Mouse (Mus musculus) lung, embryonic 16.5 days (tissue): ENCODE results near the gene Extl1. TPM values are rescaled to one million over a fixed set of nuclear protein-coding genes. Genes with fewer than 3 reads are reported as not detected.

Experiments
- ATAC-seq: fragments of 200-750 bp; cut with Nextera tagmentation; 2 replicates; pipeline ENCODE4 v1.8.0; 2017; ENCODE audit warnings: low read depth, mild to moderate bottlenecking, moderate library complexity
- H3K27ac ChIP-seq: fragments of 300-500 bp; sonication (generic); 2 replicates; pipeline ENCODE4 v1.5.1; 2014; ENCODE audit warnings: mild to moderate bottlenecking, control low read depth, low read length
- H3K27me3 ChIP-seq: fragments of 300-500 bp; sonication (generic); 2 replicates; pipeline ENCODE4 v1.6.1; 2014; ENCODE audit warnings: low read depth, low read length, mixed read lengths; ENCODE audit not compliant: control insufficient read depth, insufficient read depth
- H3K36me3 ChIP-seq: fragments of 300-500 bp; sonication (generic); 2 replicates; pipeline ENCODE4 v1.6.1; 2014; ENCODE audit warnings: low read length; ENCODE audit not compliant: control insufficient read depth, insufficient read depth
- H3K4me1 ChIP-seq: fragments of 300-500 bp; sonication (generic); replicated peaks from 2 replicates; pipeline ENCODE4 v1.6.1; 2014; ENCODE audit warnings: low read length, mixed read lengths; ENCODE audit not compliant: control insufficient read depth, insufficient read depth
- H3K4me2 ChIP-seq: fragments of 300-500 bp; sonication (generic); 2 replicates; pipeline ENCODE4 v1.6.1; 2014; ENCODE audit warnings: low read depth, low read length, control low read depth
- H3K4me3 ChIP-seq: fragments of 300-500 bp; sonication (generic); 2 replicates; pipeline ENCODE4 v1.5.1; 2014; ENCODE audit warnings: mild to moderate bottlenecking, low read length, control low read depth
- H3K9ac ChIP-seq: fragments of 300-500 bp; sonication (generic); 2 replicates; pipeline ENCODE4 v1.6.1; 2014; ENCODE audit warnings: low read length, control low read depth
- H3K9me3 ChIP-seq: fragments of 300-500 bp; sonication (generic); 2 replicates; pipeline ENCODE4 v1.6.1; 2016; ENCODE audit warnings: low read length; ENCODE audit not compliant: control insufficient read depth
- WGBS: fragments of 180-500 bp; shearing (Covaris S2); extraction: QIAGEN DNeasy Blood & Tissue Kit; methylation state at CpG from one replicate; pipeline ENCODE4 v1.1.7; 2014; 5-methylcytosine and 5-hydroxymethylcytosine counted together
- polyA plus RNA-seq: library from polyadenylated mRNA; unstranded; fragments of >200 nt; fragmentation: Nextera tagmentation; extraction: Ambion mirVana; gene quantifications from 2 replicates; pipeline ENCODE4 v1.2.1, GENCODE M21; 2015

The Extl1 gene
- polyA plus RNA-seq, 1 experiment from 2014 or later: 2.5 TPM

DNA sequence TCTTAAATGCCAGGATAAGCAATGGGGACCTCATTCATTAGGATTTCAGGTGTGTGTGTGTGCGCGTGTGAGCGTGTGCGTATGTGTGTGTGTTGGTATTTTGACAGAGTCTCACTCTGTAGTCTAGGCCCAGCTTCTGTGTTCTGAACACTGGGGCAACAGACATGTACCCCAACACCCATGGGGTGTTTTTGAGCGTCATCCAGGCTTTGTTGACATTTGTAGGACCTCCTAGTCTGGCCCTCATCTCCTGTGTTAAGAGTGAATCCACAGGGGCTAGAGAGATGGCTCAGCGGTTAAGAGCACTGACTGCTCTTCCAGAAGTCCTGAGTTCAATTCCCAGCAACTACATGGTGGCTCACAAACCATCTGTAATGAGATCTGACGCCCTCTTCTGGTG lies 11.5 kb upstream of the Extl1 start:
- ATAC-seq: no peak
- Histone ChIP-seq H3K9ac (no peak overlapping the region), H3K4me3 (no peak overlapping the region), H3K27me3 (no peaks in the 10 kb centered on the region), H3K27ac (no peak overlapping the region), H3K36me3 (no peaks in the 10 kb centered on the region), H3K4me1 (peaks cover 9% of the 10 kb centered on the region), H3K9me3 (no peaks in the 10 kb centered on the region), H3K4me2 (no peak overlapping the region)
- 90% methylated on average over 7 of the region's 7 CpGs for WGBS

DNA sequence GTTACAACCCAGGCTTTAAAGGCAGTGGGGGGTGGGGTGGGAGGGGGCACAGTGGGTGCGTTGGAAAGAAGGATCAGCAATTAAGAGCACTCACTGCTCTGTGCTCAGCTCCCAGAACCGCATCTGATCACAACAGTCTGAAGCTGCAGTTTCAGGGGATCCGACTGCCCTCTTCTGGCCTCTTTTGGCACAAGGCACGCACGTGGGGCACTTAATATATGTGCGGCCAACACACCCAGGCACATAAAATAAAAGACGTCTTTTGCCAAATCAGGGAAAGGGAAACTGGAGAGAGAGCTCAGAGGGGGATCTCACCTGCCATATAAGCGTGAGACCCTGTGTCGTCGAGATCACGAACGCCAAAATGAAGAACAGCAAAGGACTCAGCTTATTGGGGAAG lies 9.4 kb upstream of the Extl1 start:
- 12% methylated on average over 12 of the region's 12 CpGs for WGBS
- no peak overlapping the region for H3K27ac ChIP-seq
- 0 out of 2 replicates have a peak overlapping the region, but pooled peaks have one; percentile 5 for H3K4me2 ChIP-seq

DNA sequence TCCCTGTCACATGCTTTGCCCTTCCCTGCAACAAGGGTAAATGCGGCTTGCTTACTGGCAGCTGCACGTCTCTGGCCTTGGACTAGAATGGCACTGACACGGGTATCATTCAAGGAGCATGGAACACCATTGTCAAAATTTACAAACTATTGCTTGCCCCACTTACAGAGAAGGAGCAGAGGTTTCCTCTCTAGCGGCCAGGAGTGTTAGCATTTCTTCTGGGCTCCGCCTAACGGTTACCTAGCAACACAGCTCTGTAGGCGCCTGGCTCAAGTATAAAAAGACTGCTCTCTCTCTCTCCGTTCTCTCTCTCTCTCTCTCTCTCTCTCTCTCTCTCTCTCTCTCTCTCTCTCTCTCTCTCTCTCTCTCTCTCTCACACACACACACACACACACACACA lies 8.9 kb upstream of the Extl1 start:
- Histone ChIP-seq H3K4me3 (no peak overlapping the region), H3K4me1 (peaks cover 9% of the 10 kb centered on the region), H3K4me2 (peak overlapping the region; percentile 30; the same call in 1 of the 2 replicates), H3K36me3 (no peaks in the 10 kb centered on the region), H3K9me3 (no peaks in the 10 kb centered on the region), H3K27ac (peak overlapping the region; percentile 59), H3K27me3 (no peaks in the 10 kb centered on the region), H3K9ac (no peak overlapping the region)
- ATAC-seq: peak; percentile 50; the same call in 1 of the 2 replicates
- WGBS: 11% methylated on average over 8 of the region's 8 CpGs

More for the DNA sequence above, 9.4 kb upstream of the Extl1 start:
- Histone ChIP-seq H3K9me3 (no peaks in the 10 kb centered on the region), H3K36me3 (no peaks in the 10 kb centered on the region), H3K27me3 (no peaks in the 10 kb centered on the region), H3K9ac (no peak overlapping the region), H3K4me3 (no peak overlapping the region), H3K4me1 (peaks cover 9% of the 10 kb centered on the region)
- ATAC-seq: no peak

DNA sequence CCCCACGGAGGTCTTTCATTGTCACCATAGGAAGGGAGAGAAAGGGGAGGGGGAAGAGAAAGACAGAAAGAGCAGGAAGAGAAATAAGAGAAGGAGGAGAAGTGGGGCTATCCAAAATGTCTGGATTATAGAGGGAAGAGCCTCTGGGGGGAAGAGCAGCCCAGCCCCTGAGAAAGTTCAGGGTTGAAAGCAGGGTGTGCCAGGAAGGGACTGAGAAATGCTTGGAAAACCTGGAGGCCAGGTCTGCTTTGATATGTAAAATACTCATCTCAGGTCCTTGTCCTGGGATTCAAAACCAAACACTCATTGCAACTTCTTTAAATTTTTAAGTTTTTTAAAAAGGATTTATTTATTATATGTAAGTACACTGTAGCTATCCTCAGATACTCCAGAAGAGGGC lies 8.0 kb upstream of the Extl1 start:
- WGBS: 96% methylated on average over 1 of the region's 1 CpGs
- Histone ChIP-seq H3K9me3 (no peaks in the 10 kb centered on the region), H3K27me3 (no peaks in the 10 kb centered on the region), H3K4me3 (no peak overlapping the region), H3K4me1 (peaks cover 3% of the 10 kb centered on the region), H3K36me3 (no peaks in the 10 kb centered on the region), H3K9ac (no peak overlapping the region), H3K4me2 (no peak overlapping the region), H3K27ac (no peak overlapping the region)
- no peak for ATAC-seq

DNA sequence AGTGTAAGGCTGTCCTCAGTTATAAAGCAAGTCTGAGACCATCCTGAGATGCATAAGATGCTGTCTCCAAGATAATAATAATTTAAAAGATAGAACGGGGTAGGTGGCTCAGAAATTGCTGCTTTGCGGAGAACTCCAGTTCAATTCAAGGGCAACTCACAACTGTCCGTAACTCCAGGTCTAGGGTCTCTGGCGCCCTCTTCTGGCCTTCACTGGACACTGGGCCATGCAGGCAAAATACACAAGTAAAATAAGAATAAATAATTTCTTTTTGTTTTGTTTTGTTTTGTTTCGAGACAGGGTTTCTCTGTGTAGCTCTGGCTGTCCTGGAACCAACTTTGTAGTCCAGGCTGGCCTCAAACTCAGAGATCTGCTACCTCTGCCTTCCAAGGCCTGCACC lies 4.7 kb upstream of the Extl1 start:
- H3K36me3 ChIP-seq: no peaks in the 10 kb centered on the region
- no peak overlapping the region for H3K27ac ChIP-seq
- H3K4me1 ChIP-seq: peaks cover 3% of the 10 kb centered on the region
- no peaks in the 10 kb centered on the region for H3K27me3 ChIP-seq
- no peaks in the 10 kb centered on the region for H3K9me3 ChIP-seq
- no peak for ATAC-seq
- no peak overlapping the region for H3K4me3 ChIP-seq
- no peak overlapping the region for H3K4me2 ChIP-seq
- H3K9ac ChIP-seq: no peak overlapping the region
- WGBS: 8% methylated on average over 5 of the region's 5 CpGs

DNA sequence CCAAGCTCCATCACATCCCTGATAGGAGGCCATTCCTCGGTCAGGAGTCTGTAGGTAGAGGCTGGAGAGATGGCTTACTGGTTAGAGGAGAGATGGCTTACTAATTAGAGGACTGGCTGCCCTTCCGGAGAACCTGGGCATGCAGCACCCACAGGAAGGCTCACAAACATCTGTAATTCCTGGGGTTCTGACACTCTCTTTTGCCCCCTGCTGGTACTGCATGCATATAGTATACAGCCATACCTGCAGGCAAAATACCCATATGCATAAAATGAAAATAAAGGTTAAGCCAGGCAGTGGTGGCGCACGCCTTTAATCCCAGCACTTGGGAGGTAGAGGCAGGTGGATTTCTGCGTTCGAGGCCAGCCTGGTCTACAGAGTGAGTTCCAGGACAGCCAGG lies 3.6 kb upstream of the Extl1 start:
- H3K4me2 ChIP-seq: no peak overlapping the region
- no peaks in the 10 kb centered on the region for H3K9me3 ChIP-seq
- no peak overlapping the region for H3K9ac ChIP-seq
- no peaks in the 10 kb centered on the region for H3K27me3 ChIP-seq
- no peaks in the 10 kb centered on the region for H3K36me3 ChIP-seq
- no peak for ATAC-seq
- H3K4me3 ChIP-seq: no peak overlapping the region
- no peaks in the 10 kb centered on the region; the same call in 1 of the 2 replicates for H3K4me1 ChIP-seq
- no peak overlapping the region for H3K27ac ChIP-seq
- WGBS: 73% methylated on average over 6 of the region's 6 CpGs

DNA sequence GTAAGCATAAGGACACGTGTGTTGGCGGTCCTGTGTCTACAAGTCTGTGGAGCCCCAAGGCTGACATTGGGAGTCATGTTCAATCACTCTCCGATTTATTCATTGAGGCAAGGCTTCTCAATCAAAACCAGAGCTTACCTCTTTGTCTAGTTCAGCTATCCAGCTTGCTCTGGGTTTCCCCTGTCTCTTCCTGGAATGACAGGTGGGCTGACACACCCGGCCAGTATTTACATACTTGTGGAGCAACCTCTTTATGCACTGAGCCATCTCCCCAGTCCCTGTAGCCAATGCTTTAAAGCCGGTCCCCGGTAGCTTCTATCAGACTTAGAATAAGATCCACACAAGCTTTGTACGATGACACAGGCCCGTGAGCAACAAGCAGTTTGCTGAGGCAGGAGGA lies 4.1 kb downstream of the Extl1 start:
- no peaks in the 10 kb centered on the region for H3K4me1 ChIP-seq
- no peak overlapping the region for H3K4me3 ChIP-seq
- no peak for ATAC-seq
- WGBS: 63% methylated on average over 8 of the region's 8 CpGs
- H3K27me3 ChIP-seq: no peaks in the 10 kb centered on the region
- H3K9ac ChIP-seq: no peak overlapping the region
- no peaks in the 10 kb centered on the region for H3K9me3 ChIP-seq
- no peaks in the 10 kb centered on the region for H3K36me3 ChIP-seq
- H3K27ac ChIP-seq: no peak overlapping the region
- no peak overlapping the region for H3K4me2 ChIP-seq

DNA sequence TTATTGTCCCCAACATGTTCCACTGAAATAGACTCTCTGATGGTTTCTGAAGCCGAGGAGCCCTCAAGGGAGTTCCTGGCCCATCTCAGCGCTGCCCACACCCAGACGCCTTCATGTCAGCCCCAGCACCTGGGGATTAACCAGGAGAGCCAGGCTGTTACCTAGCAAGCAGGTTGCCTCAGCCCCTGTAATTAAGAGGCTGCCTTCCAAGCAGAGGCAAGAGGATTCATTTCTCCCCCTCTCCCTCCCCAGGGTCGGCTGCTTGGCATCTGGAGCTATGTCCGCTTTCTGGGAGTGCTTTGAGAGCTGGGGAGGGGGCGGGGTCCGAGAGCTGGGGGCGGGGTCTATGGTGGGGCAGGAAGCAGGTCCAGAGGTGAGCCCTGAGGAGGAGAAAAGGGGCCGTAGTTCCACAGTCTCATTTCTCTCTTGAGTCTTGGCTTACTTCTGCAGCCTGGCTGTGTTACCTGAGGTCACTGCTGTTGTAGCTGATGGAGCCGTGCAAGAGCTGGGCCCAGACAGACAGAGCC lies 5.5 kb downstream of the Extl1 start:
- no peaks in the 10 kb centered on the region for H3K9me3 ChIP-seq
- WGBS: 29% methylated on average over 10 of the region's 10 CpGs
- H3K27me3 ChIP-seq: no peaks in the 10 kb centered on the region
- no peak for ATAC-seq
- no peak overlapping the region for H3K27ac ChIP-seq
- H3K4me2 ChIP-seq: no peak overlapping the region
- no peak overlapping the region for H3K9ac ChIP-seq
- no peaks in the 10 kb centered on the region for H3K4me1 ChIP-seq
- no peak overlapping the region for H3K4me3 ChIP-seq
- H3K36me3 ChIP-seq: no peaks in the 10 kb centered on the region

DNA sequence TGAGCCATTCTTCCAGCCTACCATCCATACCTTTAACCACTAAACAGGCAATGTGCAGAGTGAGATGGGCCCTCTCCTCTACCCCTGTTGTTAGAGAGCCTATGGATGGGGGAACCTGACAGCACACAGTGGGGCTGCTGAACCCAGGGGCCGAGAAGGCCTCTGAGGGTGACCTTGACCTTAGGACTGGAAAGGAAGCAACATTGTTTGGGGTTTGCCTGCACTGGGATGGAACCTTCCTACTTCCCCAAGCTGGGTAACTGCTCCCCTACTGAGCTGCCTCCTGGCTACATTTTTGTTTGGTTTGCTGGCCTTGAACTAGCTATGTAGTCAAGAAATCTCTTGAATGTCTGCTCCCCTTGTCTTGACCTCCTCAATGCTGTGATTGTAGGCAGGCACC lies 9.3 kb downstream of the Extl1 start:
- no peak for ATAC-seq
- no peaks in the 10 kb centered on the region for H3K9me3 ChIP-seq
- H3K9ac ChIP-seq: no peak overlapping the region
- H3K36me3 ChIP-seq: no peaks in the 10 kb centered on the region
- no peak overlapping the region for H3K27ac ChIP-seq
- no peak overlapping the region for H3K4me2 ChIP-seq
- no peak overlapping the region for H3K4me3 ChIP-seq
- 50% methylated on average over 1 of the region's 1 CpGs for WGBS
- H3K27me3 ChIP-seq: peaks cover 24% of the 10 kb centered on the region
- peaks cover 19% of the 10 kb centered on the region for H3K4me1 ChIP-seq

DNA sequence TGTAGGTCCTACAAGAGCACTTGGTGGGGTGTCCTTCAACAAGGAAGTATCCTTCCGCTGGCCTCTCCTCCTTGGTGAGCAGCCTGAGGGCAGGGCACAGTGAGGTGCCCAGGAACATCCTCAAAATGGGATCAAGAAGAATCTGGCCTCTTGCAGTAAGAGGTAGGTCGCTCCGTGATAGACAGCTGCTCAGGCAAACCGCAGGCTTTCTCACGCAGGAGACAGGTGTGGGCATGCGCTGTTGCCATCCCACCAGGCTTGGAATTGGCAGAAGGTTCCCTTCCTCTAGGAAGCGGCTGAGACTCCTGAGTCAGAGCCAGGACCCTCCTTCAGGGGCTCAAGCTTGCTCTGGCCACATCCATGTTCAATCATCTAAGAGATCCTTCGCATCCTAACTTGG lies 10.4 kb downstream of the Extl1 start:
- Histone ChIP-seq H3K36me3 (no peaks in the 10 kb centered on the region), H3K4me3 (no peak overlapping the region), H3K27me3 (peaks cover 25% of the 10 kb centered on the region), H3K27ac (no peak overlapping the region), H3K4me2 (no peak overlapping the region), H3K9me3 (no peaks in the 10 kb centered on the region), H3K9ac (no peak overlapping the region), H3K4me1 (peaks cover 19% of the 10 kb centered on the region)
- WGBS: 84% methylated on average over 8 of the region's 8 CpGs
- no peak for ATAC-seq
